Mouse (Mus musculus) gastrocnemius, adult 2 months (tissue): ENCODE measurements around the gene Taar5. TPM values are rescaled to one million over a fixed set of nuclear protein-coding genes. Genes with fewer than 3 reads are reported as not detected.

Experiments
- DNase-seq: peaks from one replicate; pipeline ENCODE4 v3.0.0; 2022
- H3K27ac ChIP-seq: fragments of 200-600 bp; 2 replicates; pipeline ENCODE4 v1.8.1; 2022; ENCODE audit warnings: mild to moderate bottlenecking
- H3K4me3 ChIP-seq: fragments of 200-600 bp; 2 replicates; pipeline ENCODE4 v1.8.1; 2022; ENCODE audit warnings: mild to moderate bottlenecking, moderate library complexity
- CTCF ChIP-seq: fragments of 200-600 bp; IDR thresholded peaks from 2 replicates; pipeline ENCODE4 v1.8.1; 2022; ENCODE audit warnings: antibody characterized with exemption, mild to moderate bottlenecking, moderate library complexity
- intact Hi-C: fragments of 180-260 bp; cut with DNase I; formaldehyde crosslinking; loops from one replicate; pipeline ENCODE4 v1.15.1; 2025
- total RNA-seq, 2 experiments: library from RNA; stranded (reverse); gene quantifications; 2 replicates each; pipeline ENCODE4 v1.2.3; 2021

Gene Taar5
- total RNA-seq, 2 experiments from 2014 or later: not detected

- DNase-seq: no peak
- no peak overlapping the region for H3K4me3 ChIP-seq
- H3K27ac ChIP-seq: no peak overlapping the region
- intact Hi-C loops: loop anchor here (5.0 kb wide), 1 partner anchor 154 kb away; no protein-coding TSS in a partner anchor
- TF ChIP-seq CTCF: no peak
Observed at GRCm38 (mm10) chr10:23977958-23978357, 7.5 kb downstream of the Taar5 start.

GRCm38 (mm10) chr10:23978901-23979705 is 8.6 kb downstream of the Taar5 start:
- H3K4me3 ChIP-seq: no peak overlapping the region
- peak; percentile 58 for TF ChIP-seq CTCF
- DNase-seq: peak; percentile 68
- intact Hi-C loops: loop anchor here (1.0 to 5.0 kb wide), 2 partner anchors 132 to 153 kb away; no protein-coding TSS in a partner anchor
- no peak overlapping the region for H3K27ac ChIP-seq

DNA sequence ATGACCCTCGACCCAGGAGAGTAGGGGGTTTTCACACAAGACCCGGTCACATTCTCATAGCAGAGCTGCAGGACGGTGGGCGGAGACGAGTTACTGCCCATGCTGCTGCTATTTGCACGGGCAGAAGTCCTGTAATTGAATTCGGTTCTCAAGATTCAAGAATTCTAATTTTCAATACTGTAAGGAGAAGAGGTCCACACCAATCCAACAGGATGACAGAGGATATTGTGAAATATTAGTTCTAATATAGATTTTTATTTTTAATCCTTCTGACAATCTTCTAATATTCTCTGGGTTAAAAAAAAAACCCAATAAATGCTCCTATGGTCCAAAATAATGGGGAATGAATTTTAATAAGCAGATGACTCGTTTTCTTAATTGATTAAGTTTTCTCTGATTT is 15.0 kb downstream of the Taar5 start, which contains the start of gene Taar6:
TSS of gene Taar6 (minus strand) at position 101 of the 400 bp plus-strand sequence.
- H3K4me3 ChIP-seq: no peak within 1 kb of the TSS
- H3K27ac ChIP-seq: no peak within 1 kb of the TSS
- no peak for DNase-seq
- TF ChIP-seq CTCF: no peak
- intact Hi-C loops: no loop called here

DNA sequence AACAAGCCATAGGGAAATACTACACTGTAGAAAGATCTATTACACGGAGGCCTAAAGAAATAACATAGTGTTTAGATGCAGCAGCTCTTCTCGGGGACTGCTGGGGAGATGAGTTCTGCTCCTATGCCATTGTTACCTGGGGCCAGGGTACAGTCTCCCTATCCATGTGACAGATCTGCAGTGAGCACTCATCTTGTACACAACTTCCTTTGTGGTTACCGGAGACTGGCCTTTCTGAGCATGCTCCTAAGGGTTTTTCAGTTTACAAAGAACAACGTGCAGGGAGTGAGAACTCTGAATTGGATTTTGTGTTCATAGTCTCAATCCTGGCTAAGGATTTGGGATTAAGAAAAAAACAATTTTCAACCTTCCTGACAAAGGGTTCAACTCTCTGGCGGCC is 15.9 kb downstream of the Taar5 start:
- no peak for DNase-seq
- no peak overlapping the region for H3K27ac ChIP-seq
- intact Hi-C loops: no loop called here
- H3K4me3 ChIP-seq: no peak overlapping the region
- no peak for TF ChIP-seq CTCF

DNA sequence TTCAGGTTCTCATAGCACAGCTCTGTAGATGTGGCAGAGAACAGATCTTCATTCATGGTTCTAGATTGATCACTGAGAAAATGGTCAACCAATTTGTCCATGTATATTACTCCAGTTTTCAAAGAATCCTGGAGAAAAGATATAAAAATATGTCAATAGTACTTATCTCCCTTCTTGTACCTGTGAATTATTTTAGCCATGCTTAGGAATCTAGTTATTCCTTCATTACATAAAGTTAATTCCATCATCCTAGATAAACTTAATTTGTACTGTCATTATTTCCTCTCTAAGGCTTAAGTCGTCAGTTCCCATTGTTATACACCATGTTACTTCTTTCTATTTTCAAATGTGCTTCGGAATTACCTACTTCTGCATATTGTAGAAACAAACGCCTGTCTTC is 22.9 kb downstream of the Taar5 start, which contains the start of gene Taar7a:
TSS of gene Taar7a (minus strand) at position 101 of the 400 bp plus-strand sequence.
- Histone ChIP-seq H3K27ac (no peak within 1 kb of the TSS), H3K4me3 (no peak within 1 kb of the TSS)
- DNase-seq: no peak
- no peak for TF ChIP-seq CTCF
- intact Hi-C loops: no loop called here

DNA sequence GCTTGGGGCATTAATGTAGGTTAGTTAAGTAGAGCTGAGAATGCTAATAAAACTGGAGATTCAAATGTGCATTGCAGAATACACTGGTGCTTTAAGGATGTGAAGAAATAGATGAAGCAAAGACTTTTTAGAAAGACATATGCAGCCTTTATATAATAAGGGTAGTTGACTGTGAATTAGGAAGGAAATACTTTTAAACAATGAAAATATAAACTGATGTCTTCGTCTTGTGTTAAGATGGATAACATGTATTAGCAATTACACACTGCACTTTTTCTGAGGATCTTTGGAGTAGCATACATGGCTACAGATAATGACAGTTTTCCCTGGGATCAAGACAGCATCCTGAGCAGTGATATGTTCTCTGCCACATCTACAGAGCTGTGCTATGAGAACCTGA is 29.1 kb downstream of the Taar5 start, which contains the start of gene Taar7b:
TSS of gene Taar7b (plus strand) at position 301 of the 400 bp plus-strand sequence.
- no peak for DNase-seq
- intact Hi-C loops: no loop called here
- no peak for TF ChIP-seq CTCF
- H3K27ac ChIP-seq: no peak within 1 kb of the TSS
- no peak within 1 kb of the TSS for H3K4me3 ChIP-seq

- no peak for DNase-seq
- no peak for TF ChIP-seq CTCF
- Histone ChIP-seq H3K4me3 (no peak overlapping the region), H3K27ac (no peak overlapping the region)
- intact Hi-C loops: no loop called here
Observed at GRCm38 (mm10) chr10:24006442-24006841, 35.9 kb downstream of the Taar5 start.

DNA sequence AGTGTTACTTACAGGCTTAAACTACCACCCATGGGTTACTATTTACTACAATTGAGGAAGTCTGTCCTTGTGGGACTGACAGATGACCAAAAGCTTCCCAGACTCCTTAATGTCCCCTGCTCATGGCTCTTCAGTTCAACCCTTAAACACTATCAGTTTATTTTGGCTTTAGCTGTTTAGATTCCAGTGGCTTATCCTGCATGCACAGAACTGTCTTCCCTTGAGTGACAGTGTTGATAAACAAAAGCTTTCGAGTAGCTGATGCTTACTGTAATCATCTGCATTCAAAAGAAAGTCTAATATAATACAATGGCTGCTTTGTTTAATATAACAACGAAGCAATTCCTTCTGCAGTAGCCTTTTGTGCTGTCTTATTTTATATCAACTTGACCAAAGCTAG is 36.5 kb downstream of the Taar5 start:
- intact Hi-C loops: no loop called here
- DNase-seq: no peak
- TF ChIP-seq CTCF: no peak
- no peak overlapping the region for H3K27ac ChIP-seq
- H3K4me3 ChIP-seq: no peak overlapping the region

DNA sequence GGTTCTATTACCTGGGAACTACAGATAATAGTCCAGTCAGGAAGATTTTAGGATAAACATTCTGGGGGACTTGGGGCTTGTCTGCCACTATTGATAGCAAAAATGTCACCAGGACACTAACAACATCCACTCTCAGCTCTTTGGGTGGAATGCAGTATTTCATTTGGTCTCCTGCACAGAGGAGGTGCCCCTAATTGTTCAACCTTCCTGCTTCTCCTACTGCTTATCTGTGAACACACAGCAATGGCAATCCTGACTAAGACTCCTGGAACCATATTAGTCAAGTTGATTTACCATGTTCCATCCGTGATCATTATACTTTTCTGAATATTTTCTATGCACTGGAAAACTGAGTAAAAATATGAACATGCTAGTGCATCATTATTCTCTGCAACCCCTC is 37.6 kb downstream of the Taar5 start:
- Histone ChIP-seq H3K27ac (no peak overlapping the region), H3K4me3 (no peak overlapping the region)
- no peak for DNase-seq
- TF ChIP-seq CTCF: no peak
- intact Hi-C loops: no loop called here

Other genes starting within 250 kb of the Taar5 start
- gene Rps12, start 183.4 kb upstream of the Taar5 start, total RNA-seq: 100 to 1,000 TPM; 215 to 230 TPM
- 1 to 10 TPM; 5.5 to 6.2 TPM for gene Slc18b1, start 173.7 kb upstream of the Taar5 start, total RNA-seq
- gene Vnn3, start 119.2 kb upstream of the Taar5 start, total RNA-seq: not detected
- gene Vnn1, start 76.0 kb upstream of the Taar5 start, total RNA-seq: under 1 TPM; 0.17 to 0.23 TPM
- gene Taar1, start 50.4 kb upstream of the Taar5 start, total RNA-seq: not detected
- not detected for gene Taar2, start 32.1 kb upstream of the Taar5 start, total RNA-seq
- not detected for gene Taar3, start 21.1 kb upstream of the Taar5 start, total RNA-seq
- gene Taar4, start 10.2 kb upstream of the Taar5 start, total RNA-seq: not detected
- gene Taar6, start 14.9 kb downstream of the Taar5 start, total RNA-seq: not detected
- gene Taar7a, start 22.8 kb downstream of the Taar5 start, total RNA-seq: not detected
- gene Taar7b, start 29.2 kb downstream of the Taar5 start, total RNA-seq: not detected
- gene Taar7d, start 56.5 kb downstream of the Taar5 start, total RNA-seq: not detected
- not detected for gene Taar7e, start 66.9 kb downstream of the Taar5 start, total RNA-seq
- gene Taar7f, start 78.8 kb downstream of the Taar5 start, total RNA-seq: not detected
- gene Taar8a, start 105.8 kb downstream of the Taar5 start, total RNA-seq: not detected
- not detected for gene Taar8b, start 121.6 kb downstream of the Taar5 start, total RNA-seq
- not detected for gene Taar8c, start 131.2 kb downstream of the Taar5 start, total RNA-seq
- not detected for gene Taar9, start 138.8 kb downstream of the Taar5 start, total RNA-seq
- 10 to 100 TPM; 21.7 to 26.1 TPM for gene Stx7, start 178.6 kb downstream of the Taar5 start, total RNA-seq